In the genomic region with DNA sequence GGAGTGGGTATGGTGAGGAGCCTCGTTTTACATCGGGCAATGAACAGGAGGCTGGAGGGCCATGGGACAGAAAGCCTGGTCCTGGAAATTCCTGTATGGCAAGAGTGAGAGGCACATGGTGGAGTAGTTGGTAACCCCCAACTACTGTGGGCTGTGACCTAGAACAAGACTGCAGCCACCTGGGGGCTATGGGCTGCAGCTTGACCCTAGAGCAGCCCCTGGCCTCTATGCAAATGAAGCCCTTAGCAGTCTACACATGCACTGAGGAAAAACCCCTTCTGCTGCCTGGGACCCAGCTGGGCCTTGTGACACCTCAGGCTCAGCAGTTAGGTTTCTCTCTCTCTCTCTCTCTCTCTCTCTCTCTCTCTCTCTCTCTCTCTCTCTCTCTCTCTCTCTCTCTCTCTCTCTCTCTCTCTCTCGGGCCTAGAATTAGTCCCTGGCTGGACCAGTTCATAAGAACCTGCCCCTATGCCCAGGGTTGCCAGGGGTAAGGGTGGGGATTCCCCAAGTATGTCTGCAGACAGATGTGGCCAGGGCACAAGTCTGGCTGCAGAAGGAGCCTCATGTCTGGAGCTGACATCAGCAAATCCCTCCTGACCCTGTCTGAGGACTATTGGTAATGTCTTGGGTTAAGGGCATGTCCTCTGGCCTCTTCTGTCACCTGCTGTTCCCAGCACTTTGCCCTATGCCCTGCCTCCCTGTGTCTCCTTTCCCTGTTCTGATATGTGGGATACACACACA, we compare ENCODE assay signal across 21 mouse cellular contexts.
A peak's percentile ranks its signal among the peaks of the same experiment; 100 is the strongest.
DNase-seq lines count a peak whose midpoint lies in the region; ATAC-seq and TF ChIP-seq lines count a peak whose summit lies in the region.
"Had no signal": no experiment of that assay in that cellular context is flagged by ENCODE, and none has a peak within 500 bp of the region (broad histone marks: within the 10 kb centered on the region; RNA-seq: fewer than 3 reads in every experiment).

No protein-coding gene starts in this region.

- no peak for TF ChIP-seq EP300 in liver, postnatal 0 days (IDR thresholded peaks at IDR 0.05; ENCODE audit: low read depth)

- no peaks in the 10 kb centered on the region for H3K36me3 ChIP-seq in forebrain, embryonic 12.5 days (replicated peaks)
- H3K36me3 ChIP-seq in forebrain, embryonic 11.5 days (ENCODE audit: control insufficient read depth, insufficient read depth, low read length), result no peaks in the 10 kb centered on the region
- no peaks in the 10 kb centered on the region for H3K36me3 ChIP-seq in liver, postnatal 0 days (replicated peaks; ENCODE audit: insufficient read depth, low read length)
- H3K36me3 ChIP-seq in liver, embryonic 11.5 days (ENCODE audit: control insufficient read depth, insufficient read depth, low read length), result no peaks in the 10 kb centered on the region
- H3K36me3 ChIP-seq: heart, embryonic 12.5 days; liver, embryonic 12.5 days had no signal

- H3K4me2 ChIP-seq in forebrain, embryonic 12.5 days, result no peak overlapping the region
- H3K4me2 ChIP-seq in forebrain, embryonic 11.5 days (ENCODE audit: low read depth, low read length, severe bottlenecking), result no peak overlapping the region
- no peak overlapping the region for H3K4me2 ChIP-seq in liver, postnatal 0 days (ENCODE audit: low read depth, low read length)
- H3K4me2 ChIP-seq in liver, embryonic 11.5 days, result no peak overlapping the region
- H3K4me2 ChIP-seq: heart, embryonic 12.5 days; liver, embryonic 12.5 days had no signal

- no peak for DNase-seq in forebrain, embryonic 11.5 days (ENCODE audit: low spot score)
- no peak for DNase-seq in liver, postnatal 0 days
- DNase-seq in liver, embryonic 11.5 days (ENCODE audit: low spot score), result no peak
- DNase-seq in spleen, postnatal 36 days (ENCODE audit: low spot score in 2 of 2), result peak; percentile 55 to 60
- DNase-seq in spleen, adult 18-20 months, result no peak
- DNase-seq in frontal cortex, postnatal 25 days (ENCODE audit: low spot score in 2 of 2), result no peak
- DNase-seq in urinary bladder, adult 18-20 months (ENCODE audit: low spot score in 2 of 2), result no peak
- DNase-seq: cerebellum, adult 11 months; cerebellum, postnatal 25 days; gastrocnemius, postnatal 14 days; heart, postnatal 4 days; kidney, postnatal 36 days; layer of hippocampus, postnatal 36 days; left cerebral cortex, postnatal 4 days; thymus, postnatal 25 days had no signal

- TF ChIP-seq CTCF in liver, postnatal 0 days (IDR thresholded peaks at IDR 0.05; ENCODE audit: low read depth), result no peak

- H3K4me1 ChIP-seq in forebrain, embryonic 12.5 days, result peaks cover 13% of the 10 kb centered on the region; the same call in 1 of the 2 replicates
- H3K4me1 ChIP-seq in forebrain, embryonic 11.5 days (replicated peaks; ENCODE audit: control insufficient read depth, insufficient read depth, low read length), result 0 out of 2 replicates have a peak, but pooled peaks cover 2% of the 10 kb centered on the region
- H3K4me1 ChIP-seq in liver, postnatal 0 days (ENCODE audit: insufficient read depth), result 0 out of 2 replicates have a peak, but pooled peaks cover 5% of the 10 kb centered on the region
- H3K4me1 ChIP-seq in liver, embryonic 11.5 days (replicated peaks; ENCODE audit: control insufficient read depth, insufficient read depth, low read length), result no peaks in the 10 kb centered on the region
- H3K4me1 ChIP-seq: liver, embryonic 12.5 days had no signal

- H3K9me3 ChIP-seq in forebrain, embryonic 12.5 days, result no peaks in the 10 kb centered on the region
- no peaks in the 10 kb centered on the region for H3K9me3 ChIP-seq in forebrain, embryonic 11.5 days (ENCODE audit: control insufficient read depth, low read length)
- H3K9me3 ChIP-seq in liver, postnatal 0 days (ENCODE audit: low read length), result no peaks in the 10 kb centered on the region
- H3K9me3 ChIP-seq in liver, embryonic 11.5 days (ENCODE audit: control insufficient read depth, low read length), result no peaks in the 10 kb centered on the region
- H3K9me3 ChIP-seq: heart, embryonic 12.5 days; liver, embryonic 12.5 days had no signal

- H3K27ac ChIP-seq in forebrain, embryonic 12.5 days, result no peak overlapping the region
- no peak overlapping the region for H3K27ac ChIP-seq in forebrain, embryonic 11.5 days (ENCODE audit: low read depth, low read length)
- H3K27ac ChIP-seq in liver, postnatal 0 days (ENCODE audit: low read depth), result no peak overlapping the region; the same call in 1 of the 2 replicates
- no peak overlapping the region for H3K27ac ChIP-seq in liver, embryonic 11.5 days (ENCODE audit: low read depth, low read length)
- H3K27ac ChIP-seq: liver, embryonic 12.5 days; stomach, postnatal 0 days had no signal

- 28% methylated on average over 3 of the region's 3 CpGs for WGBS in forebrain, embryonic 12.5 days
- 51% methylated on average over 2 of the region's 3 CpGs for WGBS in forebrain, embryonic 11.5 days
- WGBS in liver, postnatal 0 days (ENCODE audit: insufficient replicate concordance), result 35% methylated on average over 3 of the region's 3 CpGs
- 37% methylated on average over 3 of the region's 3 CpGs for WGBS in liver, embryonic 11.5 days

- H3K9ac ChIP-seq in forebrain, embryonic 12.5 days, result no peak overlapping the region
- H3K9ac ChIP-seq in forebrain, embryonic 11.5 days (ENCODE audit: low read length), result no peak overlapping the region
- no peak overlapping the region for H3K9ac ChIP-seq in liver, postnatal 0 days (replicated peaks)
- no peak overlapping the region for H3K9ac ChIP-seq in liver, embryonic 11.5 days (ENCODE audit: low read depth, low read length)
- H3K9ac ChIP-seq: heart, embryonic 12.5 days; liver, embryonic 12.5 days had no signal

- H3K4me3 ChIP-seq in forebrain, embryonic 12.5 days (replicated peaks), result no peak overlapping the region
- no peak overlapping the region for H3K4me3 ChIP-seq in forebrain, embryonic 11.5 days (ENCODE audit: low read depth, low read length)
- no peak overlapping the region for H3K4me3 ChIP-seq in liver, postnatal 0 days (ENCODE audit: low read depth, low read length)
- no peak overlapping the region for H3K4me3 ChIP-seq in liver, embryonic 11.5 days (ENCODE audit: low read depth, low read length)
- H3K4me3 ChIP-seq: heart, embryonic 12.5 days; liver, embryonic 12.5 days; myocyte had no signal

- ATAC-seq in forebrain, embryonic 12.5 days (ENCODE audit: low FRiP score), result peak; percentile 40; the same call in 1 of the 2 replicates
- no peak for ATAC-seq in forebrain, embryonic 11.5 days (replicated peaks; ENCODE audit: low FRiP score)
- peak; percentile 59 for ATAC-seq in liver, postnatal 0 days
- ATAC-seq in liver, embryonic 11.5 days (replicated peaks; ENCODE audit: low FRiP score), result no peak
- ATAC-seq: intestine, postnatal 0 days; liver, embryonic 12.5 days had no signal

- H3K27me3 ChIP-seq in forebrain, embryonic 12.5 days, result no peaks in the 10 kb centered on the region; the same call in 1 of the 2 replicates
- H3K27me3 ChIP-seq in forebrain, embryonic 11.5 days (ENCODE audit: control insufficient read depth, insufficient read depth, low read length), result no peaks in the 10 kb centered on the region
- no peaks in the 10 kb centered on the region for H3K27me3 ChIP-seq in liver, postnatal 0 days (ENCODE audit: insufficient read depth, low read length)
- H3K27me3 ChIP-seq in liver, embryonic 11.5 days (replicated peaks; ENCODE audit: control insufficient read depth, insufficient read depth, low read length), result no peaks in the 10 kb centered on the region

Comparison
In these comparisons a context has a peak if more than half of its experiments do, and no peak if none do; other contexts are left out.
1. ATAC-seq: peak in forebrain, embryonic 12.5 days (single experiment) and liver, postnatal 0 days (single experiment); none in forebrain, embryonic 11.5 days (single experiment) and liver, embryonic 11.5 days (single experiment).
2. DNase-seq: peak in spleen, postnatal 36 days (2 of 2); none in forebrain, embryonic 11.5 days (single experiment), liver, postnatal 0 days (single experiment), liver, embryonic 11.5 days (single experiment), spleen, adult 18-20 months (0 of 2), frontal cortex, postnatal 25 days (0 of 2) and urinary bladder, adult 18-20 months (0 of 2).